Mouse (Mus musculus) neural tube, embryonic 12.5 days (tissue): ENCODE data around the gene Btbd17. TPM values are rescaled to one million over a fixed set of nuclear protein-coding genes. Genes with fewer than 3 reads are reported as not detected.

Source experiments
- ATAC-seq: fragments of 200-750 bp; cut with Nextera tagmentation; 2 replicates; pipeline ENCODE4 v1.8.0; 2017; ENCODE audit warnings: low read depth, mild to moderate bottlenecking, moderate TSS enrichment, moderate library complexity; ENCODE audit not compliant: low FRiP score
- H3K27ac ChIP-seq: fragments of 300-500 bp; sonication (generic); 2 replicates; pipeline ENCODE4 v1.5.1; 2016
- H3K27me3 ChIP-seq: fragments of 300-500 bp; sonication (generic); replicated peaks from 2 replicates; pipeline ENCODE4 v1.6.1; 2016; ENCODE audit warnings: mild to moderate bottlenecking
- H3K36me3 ChIP-seq: fragments of 300-500 bp; sonication (generic); 2 replicates; pipeline ENCODE4 v1.6.1; 2016; ENCODE audit warnings: mild to moderate bottlenecking
- H3K4me1 ChIP-seq: fragments of 300-500 bp; sonication (generic); 2 replicates; pipeline ENCODE4 v1.6.1; 2016
- H3K4me2 ChIP-seq: fragments of 300-500 bp; sonication (generic); replicated peaks from 2 replicates; pipeline ENCODE4 v1.6.1; 2016; ENCODE audit warnings: mild to moderate bottlenecking
- H3K4me3 ChIP-seq: fragments of 300-500 bp; sonication (generic); 2 replicates; pipeline ENCODE4 v1.5.1; 2016
- H3K9ac ChIP-seq: fragments of 300-500 bp; sonication (generic); 2 replicates; pipeline ENCODE4 v1.6.1; 2016; ENCODE audit warnings: mild to moderate bottlenecking
- H3K9me3 ChIP-seq: fragments of 300-500 bp; sonication (generic); 2 replicates; pipeline ENCODE4 v1.6.1; 2016; ENCODE audit warnings: mild to moderate bottlenecking
- WGBS: fragments of 180-500 bp; shearing (Covaris S2); methylation state at CpG from one replicate; pipeline ENCODE4 v1.1.7; 2016; 5-methylcytosine and 5-hydroxymethylcytosine counted together
- polyA plus RNA-seq: library from polyadenylated mRNA; unstranded; fragments of >200 nt; fragmentation: Nextera tagmentation; extraction: Ambion mirVana; gene quantifications from 2 replicates; pipeline ENCODE4 v1.2.1, GENCODE M21; 2016

Gene Btbd17
- polyA plus RNA-seq, result 48.5 and 51.2 TPM in 2 replicates

DNA sequence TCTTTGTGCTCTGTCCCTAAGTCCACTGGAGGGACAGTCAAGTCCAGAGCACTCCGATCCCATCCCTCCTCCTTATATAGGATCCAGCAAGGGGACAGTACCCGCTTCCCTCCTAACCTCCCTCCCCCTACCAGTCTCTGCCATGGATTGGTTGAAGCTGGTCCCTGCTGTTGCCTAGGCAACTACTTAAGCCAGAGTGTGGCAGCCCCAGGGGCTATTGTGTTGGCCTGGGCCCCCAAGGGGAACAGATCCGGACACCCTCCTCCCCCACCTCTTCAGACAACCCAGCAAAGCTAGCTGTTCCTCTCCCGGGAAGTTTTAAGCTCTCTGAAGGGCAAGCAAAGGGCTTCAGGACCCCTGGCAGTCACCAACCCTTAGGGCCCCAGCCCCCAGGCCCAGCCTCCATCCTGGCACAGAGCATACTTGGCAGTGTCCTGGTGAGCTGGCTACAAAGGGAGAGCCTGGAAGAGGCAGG lies at the start of gene Btbd17:
TSS of gene Btbd17 (minus strand) at position 98 of the 475 bp plus-strand sequence.
- peaks cover 61% of the 10 kb centered on the region for H3K4me1 ChIP-seq
- peak; percentile 89 for ATAC-seq
- no peaks in the 10 kb centered on the region for H3K9me3 ChIP-seq
- WGBS, result under 1% methylated on average over 4 of the region's 4 CpGs
- H3K4me2 ChIP-seq, result peak within 1 kb of the TSS; percentile 95
- peaks cover 25% of the 10 kb centered on the region for H3K27me3 ChIP-seq
- H3K27ac ChIP-seq, result peak within 1 kb of the TSS; percentile 87
- H3K4me3 ChIP-seq, result peak within 1 kb of the TSS; percentile 35
- H3K9ac ChIP-seq, result peak within 1 kb of the TSS; percentile 52; the same call in 1 of the 2 replicates
- H3K36me3 ChIP-seq, result no peaks in the 10 kb centered on the region

DNA sequence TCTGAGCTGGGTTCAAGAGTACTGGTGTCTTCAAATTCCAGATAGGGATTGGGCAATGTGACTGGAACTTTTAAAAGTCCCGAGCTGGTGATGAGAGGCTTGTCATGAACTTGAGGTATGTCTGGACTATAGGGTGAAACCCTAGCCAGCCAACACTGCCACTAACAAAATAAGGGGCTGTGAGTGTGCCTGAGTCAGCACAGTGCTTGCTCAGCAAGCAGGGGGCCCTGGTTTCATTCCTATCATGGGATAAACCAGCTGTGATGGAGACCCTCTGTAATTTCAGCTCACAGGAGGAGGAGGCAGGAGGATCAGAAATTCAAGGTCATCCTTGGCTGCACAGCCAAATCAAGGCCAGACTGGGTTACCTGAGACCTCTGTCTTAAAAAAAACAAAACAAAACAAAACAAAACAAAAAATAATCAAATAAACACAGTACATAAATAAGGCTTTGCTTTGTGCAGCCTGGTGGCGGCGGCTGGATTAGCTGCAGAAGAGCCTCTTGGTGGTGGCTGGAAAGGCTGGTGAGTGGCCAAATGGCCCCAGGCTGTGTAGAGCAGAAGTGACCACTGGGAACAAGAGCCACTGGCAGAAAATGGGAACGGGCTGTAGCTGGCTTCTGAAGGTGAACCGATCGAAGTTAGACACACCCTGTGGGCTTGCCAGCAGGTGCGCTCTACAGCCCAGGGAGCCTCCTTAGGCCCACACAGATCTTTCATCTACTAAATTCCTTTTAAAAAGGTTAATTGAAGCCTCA lies 48.9 kb upstream of the Btbd17 start:
- H3K36me3 ChIP-seq, result no peaks in the 10 kb centered on the region
- peaks cover 11% of the 10 kb centered on the region for H3K27me3 ChIP-seq
- ATAC-seq, result no peak
- H3K4me3 ChIP-seq, result no peak overlapping the region
- peaks cover 15% of the 10 kb centered on the region for H3K4me1 ChIP-seq
- 0 out of 2 replicates have a peak, but pooled peaks cover 5% of the 10 kb centered on the region for H3K9me3 ChIP-seq
- H3K27ac ChIP-seq, result no peak overlapping the region
- WGBS, result 73% methylated on average over 7 of the region's 7 CpGs
- H3K9ac ChIP-seq, result 0 out of 2 replicates have a peak overlapping the region, but pooled peaks have one; percentile 17
- H3K4me2 ChIP-seq, result no peak overlapping the region

DNA sequence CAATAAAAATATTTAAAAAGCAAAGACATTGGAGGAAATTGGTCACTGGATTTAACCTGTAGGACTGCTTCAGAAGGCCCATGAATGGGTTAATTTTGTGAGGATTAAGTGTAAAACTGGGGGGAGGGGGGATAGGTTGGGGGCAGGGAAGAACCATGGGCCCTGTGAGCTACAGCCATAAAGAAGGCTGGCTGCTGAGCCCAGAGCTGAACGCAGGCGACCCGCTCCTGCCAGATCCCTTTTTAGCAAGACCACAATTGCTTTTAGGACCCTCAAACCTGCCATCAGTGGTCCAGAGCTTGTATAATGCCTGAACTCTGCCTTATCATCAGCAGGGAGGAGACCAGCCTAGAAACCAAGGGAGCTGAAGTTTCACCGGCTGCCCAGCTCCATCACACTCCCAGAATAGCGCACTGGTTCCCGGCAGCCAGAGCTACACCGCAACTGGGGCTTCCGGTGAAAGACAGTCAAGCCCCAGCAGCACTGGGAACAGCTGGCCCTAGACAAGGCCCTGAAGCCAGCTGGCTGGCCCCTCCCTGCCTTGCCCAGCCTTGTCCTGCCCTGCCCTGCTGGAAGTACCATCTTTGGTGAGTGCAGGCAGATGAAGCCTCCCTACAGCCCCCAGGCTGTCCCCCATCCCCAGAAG lies 48.2 kb upstream of the Btbd17 start:
- no peak overlapping the region for H3K27ac ChIP-seq
- ATAC-seq, result peak; percentile 41; the same call in 1 of the 2 replicates
- H3K4me1 ChIP-seq, result peaks cover 12% of the 10 kb centered on the region
- WGBS, result 5% methylated on average over 8 of the region's 8 CpGs
- H3K27me3 ChIP-seq, result peaks cover 4% of the 10 kb centered on the region
- H3K4me3 ChIP-seq, result no peak overlapping the region
- H3K9me3 ChIP-seq, result 0 out of 2 replicates have a peak, but pooled peaks cover 5% of the 10 kb centered on the region
- H3K4me2 ChIP-seq, result 0 out of 2 replicates have a peak overlapping the region, but pooled peaks have one; percentile 7
- H3K36me3 ChIP-seq, result no peaks in the 10 kb centered on the region
- H3K9ac ChIP-seq, result 0 out of 2 replicates have a peak overlapping the region, but pooled peaks have one; percentile 17

DNA sequence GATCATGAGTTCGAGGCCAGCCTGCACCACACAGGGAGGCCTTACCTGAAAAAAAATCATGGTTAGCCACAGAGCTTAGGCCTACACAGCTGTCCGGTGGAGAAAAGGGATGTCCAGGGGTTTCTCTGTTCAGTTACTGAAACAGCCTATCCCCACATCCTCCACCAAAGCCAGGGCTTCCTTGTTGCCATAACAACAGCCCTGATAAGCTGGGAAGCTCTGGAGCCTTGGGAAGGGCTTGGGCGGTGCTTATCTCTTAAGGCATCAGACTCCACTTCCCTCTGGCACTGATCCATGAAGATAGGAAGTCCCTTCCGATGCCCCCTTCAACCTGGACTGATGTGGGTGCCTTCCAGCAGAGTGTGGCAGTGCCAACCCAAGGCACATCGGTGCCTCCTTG lies 37.4 kb upstream of the Btbd17 start:
- Histone ChIP-seq H3K4me2 (no peak overlapping the region), H3K9me3 (no peaks in the 10 kb centered on the region), H3K27me3 (no peaks in the 10 kb centered on the region), H3K4me1 (peaks cover 15% of the 10 kb centered on the region), H3K4me3 (no peak overlapping the region), H3K9ac (no peak overlapping the region), H3K27ac (no peak overlapping the region), H3K36me3 (no peaks in the 10 kb centered on the region)
- WGBS, result 77% methylated on average over 5 of the region's 5 CpGs
- ATAC-seq, result no peak

DNA sequence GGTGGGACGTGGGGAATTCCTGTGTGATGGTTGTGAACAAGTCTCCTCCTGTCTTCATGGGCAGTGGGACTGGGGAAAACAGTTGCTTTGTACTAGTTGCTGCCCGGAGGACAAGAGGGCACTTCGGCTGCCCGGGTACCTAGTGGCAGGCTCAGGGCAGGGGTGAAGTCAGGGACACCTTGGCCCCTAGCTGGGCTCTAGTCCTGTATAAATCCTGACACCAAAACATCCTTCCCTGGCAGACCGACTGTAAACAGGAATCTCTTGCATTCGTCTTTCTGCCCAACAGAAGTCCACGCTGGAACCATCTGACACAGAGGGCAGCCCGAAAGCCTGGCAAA lies 34.7 kb upstream of the Btbd17 start:
- 12% methylated on average over 8 of the region's 8 CpGs for WGBS
- H3K27ac ChIP-seq, result no peak overlapping the region
- H3K4me2 ChIP-seq, result peak overlapping the region; percentile 60
- H3K27me3 ChIP-seq, result no peaks in the 10 kb centered on the region
- ATAC-seq, result no peak
- peaks cover 15% of the 10 kb centered on the region for H3K4me1 ChIP-seq
- H3K9ac ChIP-seq, result peak overlapping the region; percentile 38; the same call in 1 of the 2 replicates
- no peaks in the 10 kb centered on the region for H3K36me3 ChIP-seq
- H3K4me3 ChIP-seq, result no peak overlapping the region
- H3K9me3 ChIP-seq, result no peaks in the 10 kb centered on the region

DNA sequence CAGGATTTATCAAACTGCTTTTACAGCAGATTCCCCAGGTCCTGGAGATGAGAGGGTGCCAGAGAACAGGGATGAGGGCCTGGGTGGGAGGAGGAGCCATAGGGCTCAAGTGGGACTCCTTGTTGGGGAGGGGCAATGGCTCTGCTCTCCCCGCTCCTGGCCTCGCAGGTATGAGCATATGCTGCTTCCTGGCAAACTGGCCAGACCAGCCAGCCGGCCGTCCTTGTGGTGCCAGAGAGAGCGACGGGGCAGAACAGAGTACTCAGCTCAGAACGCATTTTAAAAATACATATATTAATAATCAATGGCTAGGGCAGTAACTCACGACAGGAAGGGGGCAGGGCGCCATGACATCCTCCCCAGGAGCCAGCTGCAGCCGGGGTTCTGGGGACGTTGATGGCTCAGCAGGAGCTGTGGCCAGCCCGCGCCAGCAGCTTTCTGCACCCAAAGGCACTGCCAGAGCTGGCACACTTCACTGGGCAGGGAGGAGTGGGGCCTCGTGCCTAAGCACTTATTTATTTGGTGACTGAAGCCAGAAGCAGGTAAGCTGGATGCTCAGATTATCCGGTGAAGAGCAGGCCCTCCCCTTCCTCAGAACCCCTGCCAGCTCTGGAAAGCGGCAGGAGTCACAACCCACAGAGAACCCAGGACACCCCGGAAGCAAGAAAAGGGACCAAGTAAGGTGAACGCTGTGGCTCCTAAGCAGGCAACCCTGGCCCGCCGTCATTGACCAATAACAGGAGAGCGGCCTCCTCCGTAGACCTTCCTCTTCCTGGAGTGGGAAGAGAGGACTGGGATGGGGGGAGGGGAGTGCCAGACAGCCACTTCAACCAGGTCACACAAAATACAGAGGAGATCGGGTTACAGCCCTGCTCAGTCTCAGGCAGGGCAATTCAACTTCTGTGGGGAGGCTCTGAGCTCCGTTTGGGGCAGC lies 34.0 kb upstream of the Btbd17 start:
- Histone ChIP-seq H3K27me3 (no peaks in the 10 kb centered on the region), H3K4me1 (peaks cover 15% of the 10 kb centered on the region), H3K4me3 (peak overlapping the region; percentile 18), H3K36me3 (no peaks in the 10 kb centered on the region), H3K4me2 (peak overlapping the region; percentile 60), H3K9ac (peak overlapping the region; percentile 38; the same call in 1 of the 2 replicates), H3K27ac (no peak overlapping the region), H3K9me3 (no peaks in the 10 kb centered on the region)
- WGBS, result 8% methylated on average over 24 of the region's 24 CpGs
- ATAC-seq, result 0 out of 2 replicates have a peak, but pooled peaks have one; percentile 48

DNA sequence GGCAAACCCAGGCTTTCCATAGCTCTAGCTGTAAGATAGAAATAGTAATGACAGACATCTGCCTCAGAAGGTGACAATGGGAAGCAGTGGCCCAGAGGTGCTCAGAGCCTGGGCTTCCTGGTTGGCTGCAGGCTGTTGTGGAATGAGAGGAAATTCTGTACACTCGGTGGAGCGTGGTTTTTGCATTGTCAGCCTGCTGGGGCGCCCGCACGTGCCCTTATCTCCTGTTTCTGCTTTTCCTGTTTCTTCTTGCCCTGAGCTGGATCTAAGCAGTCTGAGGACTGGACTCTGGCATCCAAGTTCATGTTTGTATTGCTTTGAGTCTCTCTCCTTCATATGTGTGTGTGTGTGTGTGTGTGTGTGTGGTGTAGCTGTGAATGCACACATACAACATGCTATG lies 30.9 kb upstream of the Btbd17 start:
- H3K4me1 ChIP-seq, result peaks cover 31% of the 10 kb centered on the region

DNA sequence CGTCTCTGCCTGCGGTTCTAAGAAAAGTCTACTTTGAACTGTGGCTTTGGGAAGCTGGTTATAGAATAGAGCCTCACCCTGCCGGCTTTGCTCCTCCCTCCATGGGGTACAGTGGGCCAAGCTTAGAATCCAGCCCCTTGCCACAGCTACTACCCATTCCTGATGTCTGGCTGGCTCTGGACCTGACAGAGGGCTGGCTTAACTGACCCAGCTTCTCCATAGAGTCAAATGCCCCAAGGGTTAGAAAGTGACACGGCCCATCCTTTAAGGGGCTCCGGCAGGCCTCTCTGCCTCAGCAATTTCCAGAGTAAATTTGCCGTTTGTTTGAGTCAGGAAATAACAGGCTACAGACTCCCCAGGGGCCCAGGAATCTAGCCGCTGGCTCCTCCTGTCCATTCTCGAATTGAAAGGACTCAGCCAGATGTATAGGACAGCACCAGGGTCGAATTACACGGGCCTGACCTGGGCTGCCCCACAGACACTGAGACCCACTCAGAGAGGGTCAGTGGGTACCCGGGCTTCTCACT lies 27.5 kb upstream of the Btbd17 start:
- 0 out of 2 replicates have a peak overlapping the region, but pooled peaks have one; percentile 18 for H3K9ac ChIP-seq
- H3K4me3 ChIP-seq, result no peak overlapping the region
- 3% methylated on average over 11 of the region's 11 CpGs for WGBS
- no peaks in the 10 kb centered on the region for H3K9me3 ChIP-seq
- H3K4me1 ChIP-seq, result peaks cover 23% of the 10 kb centered on the region
- no peak overlapping the region for H3K27ac ChIP-seq
- no peaks in the 10 kb centered on the region for H3K27me3 ChIP-seq
- peak overlapping the region; percentile 37 for H3K4me2 ChIP-seq
- 0 out of 2 replicates have a peak, but pooled peaks have one; percentile 17 for ATAC-seq
- H3K36me3 ChIP-seq, result no peaks in the 10 kb centered on the region

More for the DNA sequence above, 30.9 kb upstream of the Btbd17 start:
- ATAC-seq, result no peak
- no peak overlapping the region for H3K4me2 ChIP-seq
- H3K4me3 ChIP-seq, result no peak overlapping the region
- H3K27ac ChIP-seq, result no peak overlapping the region
- no peaks in the 10 kb centered on the region for H3K36me3 ChIP-seq
- WGBS, result 78% methylated on average over 5 of the region's 5 CpGs
- no peaks in the 10 kb centered on the region for H3K27me3 ChIP-seq
- no peaks in the 10 kb centered on the region for H3K9me3 ChIP-seq
- H3K9ac ChIP-seq, result no peak overlapping the region

DNA sequence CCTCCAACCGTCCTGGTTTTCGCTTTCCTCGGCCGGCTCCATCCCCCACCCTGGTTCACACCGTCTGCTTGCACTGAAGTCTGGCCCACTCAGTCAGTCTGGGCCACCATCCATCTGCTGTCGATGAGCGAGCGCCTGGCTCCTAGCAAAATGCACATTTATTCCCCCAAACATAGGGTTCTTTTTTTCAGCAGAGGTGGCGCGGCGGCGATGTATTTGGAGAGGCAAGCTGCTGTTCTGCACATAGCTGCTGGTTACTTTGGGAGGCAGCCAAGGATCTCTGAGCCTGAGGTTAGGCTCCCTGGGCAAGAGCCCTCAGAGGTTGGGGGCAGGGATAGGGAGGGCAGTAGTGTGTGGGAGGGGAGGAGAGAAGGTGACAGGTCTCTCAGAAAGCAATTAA lies 27.0 kb upstream of the Btbd17 start:
- no peak overlapping the region for H3K27ac ChIP-seq
- H3K27me3 ChIP-seq, result no peaks in the 10 kb centered on the region
- H3K4me2 ChIP-seq, result peak overlapping the region; percentile 37; the same call in 1 of the 2 replicates
- H3K4me1 ChIP-seq, result peaks cover 23% of the 10 kb centered on the region
- 0 out of 2 replicates have a peak, but pooled peaks have one; percentile 53 for ATAC-seq
- 55% methylated on average over 12 of the region's 12 CpGs for WGBS
- H3K9me3 ChIP-seq, result no peaks in the 10 kb centered on the region
- no peak overlapping the region for H3K9ac ChIP-seq
- H3K36me3 ChIP-seq, result no peaks in the 10 kb centered on the region
- H3K4me3 ChIP-seq, result no peak overlapping the region

DNA sequence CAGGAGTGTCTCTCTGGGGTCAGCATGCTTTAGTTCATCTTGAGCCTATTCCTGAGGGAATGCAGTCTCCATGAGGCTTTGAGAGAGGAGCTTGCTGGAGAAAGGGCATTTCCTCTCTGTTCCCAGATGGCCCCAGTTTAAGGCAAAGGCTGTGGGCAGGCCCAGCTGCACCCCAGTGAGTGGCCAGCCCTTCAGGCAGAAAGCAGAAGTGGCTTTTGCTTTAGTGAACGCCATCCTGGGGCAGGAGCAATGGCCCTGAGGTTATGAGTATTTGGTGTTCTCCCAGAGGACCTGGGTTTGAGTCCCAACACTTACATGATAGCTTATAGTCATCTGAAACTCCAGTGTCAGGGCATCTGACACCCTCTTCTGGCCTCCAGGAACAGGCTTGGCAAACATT lies 25.6 kb upstream of the Btbd17 start:
- Histone ChIP-seq H3K4me2 (no peak overlapping the region), H3K36me3 (no peaks in the 10 kb centered on the region), H3K4me1 (peaks cover 23% of the 10 kb centered on the region), H3K27me3 (no peaks in the 10 kb centered on the region), H3K27ac (no peak overlapping the region), H3K9me3 (no peaks in the 10 kb centered on the region), H3K4me3 (no peak overlapping the region), H3K9ac (no peak overlapping the region)
- ATAC-seq, result no peak
- WGBS, result 63% methylated on average over 1 of the region's 1 CpGs

DNA sequence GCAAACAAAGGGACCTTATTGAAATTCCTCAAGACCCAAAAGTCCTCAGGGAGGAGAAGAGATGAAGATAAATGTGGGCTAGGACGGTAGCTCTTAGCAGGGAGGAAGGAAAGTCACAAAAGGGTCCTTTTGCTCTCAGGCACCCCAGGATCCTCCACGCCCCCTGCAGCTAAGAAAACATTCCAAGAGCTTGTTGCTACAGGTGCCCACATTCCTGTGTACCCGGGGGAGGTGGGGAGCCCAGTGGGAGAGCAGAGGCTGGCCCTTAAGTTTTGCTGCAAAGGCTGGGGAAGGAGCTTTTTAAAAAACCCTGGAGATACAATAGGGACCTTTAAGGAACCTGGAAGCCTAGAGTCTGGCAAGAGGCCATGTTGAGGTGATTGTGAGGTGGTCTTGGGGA lies 24.7 kb upstream of the Btbd17 start:
- ATAC-seq, result no peak
- H3K9me3 ChIP-seq, result no peaks in the 10 kb centered on the region
- WGBS, result 35% methylated on average over 3 of the region's 3 CpGs
- H3K27me3 ChIP-seq, result no peaks in the 10 kb centered on the region
- no peak overlapping the region for H3K27ac ChIP-seq
- H3K36me3 ChIP-seq, result no peaks in the 10 kb centered on the region
- H3K9ac ChIP-seq, result no peak overlapping the region
- peaks cover 23% of the 10 kb centered on the region for H3K4me1 ChIP-seq
- no peak overlapping the region for H3K4me3 ChIP-seq
- H3K4me2 ChIP-seq, result no peak overlapping the region
